Mouse (Mus musculus) ovary, postnatal 10 days (tissue): ENCODE measurements around the gene Crat.
"Not testable (repeated sequence)": the region's sequence is repeated elsewhere in the genome, so short reads cannot be mapped to it uniquely, and the experiment has no call there.

Experiments
- DNase-seq: peaks from one replicate; pipeline ENCODE4 v3.0.0; 2022; ENCODE audit warnings: low spot score

Gene Crat

GRCm38 (mm10) chr2:30440211-30440700 lies 24.6 kb upstream of the Crat start:
- DNase-seq = no peak

- no peak for DNase-seq
Measured at GRCm38 (mm10) chr2:30439631-30440030, 24.0 kb upstream of the Crat start.

GRCm38 (mm10) chr2:30437791-30438190 lies 22.2 kb upstream of the Crat start:
- DNase-seq = no peak

- DNase-seq = no peak
Measured at GRCm38 (mm10) chr2:30436809-30437208, 21.2 kb upstream of the Crat start.

- DNase-seq = no peak
Measured at GRCm38 (mm10) chr2:30436156-30436545, 20.5 kb upstream of the Crat start.

- DNase-seq = no peak
Measured at GRCm38 (mm10) chr2:30435326-30436155, 19.9 kb upstream of the Crat start.

GRCm38 (mm10) chr2:30429156-30429555 lies 13.5 kb upstream of the Crat start:
- no peak for DNase-seq

GRCm38 (mm10) chr2:30421432-30421831 lies 5.8 kb upstream of the Crat start:
- no peak for DNase-seq

- DNase-seq = no peak
Measured at GRCm38 (mm10) chr2:30419112-30419511, 3.5 kb upstream of the Crat start.

GRCm38 (mm10) chr2:30418259-30418658 lies 2.6 kb upstream of the Crat start:
- DNase-seq = no peak

- DNase-seq = no peak
Measured at GRCm38 (mm10) chr2:30417595-30418165, 2.1 kb upstream of the Crat start.

- DNase-seq = not testable (repeated sequence)
Measured at GRCm38 (mm10) chr2:30417154-30417553, 1.5 kb upstream of the Crat start.

GRCm38 (mm10) chr2:30416649-30416965 lies 994 bp upstream of the Crat start:
- no peak for DNase-seq

GRCm38 (mm10) chr2:30415936-30416648 lies 479 bp upstream of the Crat start, which contains the start of gene Ptpa:
Gene Ptpa, plus strand, starts transcription at chr2:30416039.
- peak; percentile 89 for DNase-seq

GRCm38 (mm10) chr2:30414681-30415080 lies 932 bp downstream of the Crat start:
- DNase-seq = no peak

- DNase-seq = no peak
Measured at GRCm38 (mm10) chr2:30414101-30414500, 1.5 kb downstream of the Crat start.

- DNase-seq = no peak
Measured at GRCm38 (mm10) chr2:30413038-30413973, 2.3 kb downstream of the Crat start.

- no peak for DNase-seq
Measured at GRCm38 (mm10) chr2:30409454-30410176, 6.0 kb downstream of the Crat start.

GRCm38 (mm10) chr2:30408452-30409100 lies 7.0 kb downstream of the Crat start:
- no peak for DNase-seq

- no peak for DNase-seq
Measured at GRCm38 (mm10) chr2:30407778-30408177, 7.8 kb downstream of the Crat start.

- no peak for DNase-seq
Measured at GRCm38 (mm10) chr2:30407221-30407620, 8.4 kb downstream of the Crat start.
